Mouse (Mus musculus) layer of hippocampus, postnatal 25 days (tissue): Measurements from ENCODE around the gene Zmiz1. TPM values are rescaled to one million over a fixed set of nuclear protein-coding genes. Genes with fewer than 3 reads are reported as not detected.

Experiments
- DNase-seq, 2 experiments: peaks; one replicate each; pipeline ENCODE4 v3.0.0; 2022; ENCODE audit warnings: mixed read lengths in 2 of 2, low spot score in 1 of 2; ENCODE audit errors: extremely low spot score in 1 of 2
- total RNA-seq, 2 experiments: library from RNA; stranded (reverse); gene quantifications; 2 replicates each; pipeline ENCODE4 v1.2.3; 2021

Gene Zmiz1
- total RNA-seq, 2 experiments from 2014 or later = 82.5 to 105 TPM

- DNase-seq = no peak
These were observed 201.7 kb downstream of the Zmiz1 start for GRCm38 (mm10) chr14:25660661-25661060.

- DNase-seq = no peak
These were observed 202.4 kb downstream of the Zmiz1 start for GRCm38 (mm10) chr14:25661185-25661920.

- no peak for DNase-seq
These were observed 204.8 kb downstream of the Zmiz1 start for GRCm38 (mm10) chr14:25663649-25664309.

GRCm38 (mm10) chr14:25664310-25664695 lies 205.3 kb downstream of the Zmiz1 start:
- DNase-seq = no peak

- DNase-seq = peak; percentile 42 to 44
These were observed 206.5 kb downstream of the Zmiz1 start for GRCm38 (mm10) chr14:25665314-25665970.

GRCm38 (mm10) chr14:25666668-25667376 lies 207.8 kb downstream of the Zmiz1 start:
- DNase-seq = no peak

GRCm38 (mm10) chr14:25667587-25667986 lies 208.6 kb downstream of the Zmiz1 start:
- DNase-seq = no peak

GRCm38 (mm10) chr14:25679625-25680024 lies 220.6 kb downstream of the Zmiz1 start:
- no peak for DNase-seq

- no peak for DNase-seq
These were observed 223.0 kb downstream of the Zmiz1 start for GRCm38 (mm10) chr14:25682020-25682419.

- no peak for DNase-seq
These were observed 227.4 kb downstream of the Zmiz1 start for GRCm38 (mm10) chr14:25686216-25686945.

- DNase-seq = no peak
These were observed 228.3 kb downstream of the Zmiz1 start for GRCm38 (mm10) chr14:25686983-25687901.

- no peak for DNase-seq
These were observed 234.4 kb downstream of the Zmiz1 start for GRCm38 (mm10) chr14:25693271-25693887.

GRCm38 (mm10) chr14:25693888-25694568 lies 235.0 kb downstream of the Zmiz1 start, which contains the start of gene Ppif:
Gene Ppif (plus strand): TSS chr14:25694154.
- peak; percentile 98 to 99 for DNase-seq

GRCm38 (mm10) chr14:25694569-25694897 lies 235.5 kb downstream of the Zmiz1 start:
- no peak for DNase-seq

GRCm38 (mm10) chr14:25695059-25695458 lies 236.1 kb downstream of the Zmiz1 start:
- no peak for DNase-seq

GRCm38 (mm10) chr14:25696356-25696755 lies 237.4 kb downstream of the Zmiz1 start:
- DNase-seq = no peak

- no peak for DNase-seq
These were observed 243.0 kb downstream of the Zmiz1 start for GRCm38 (mm10) chr14:25701986-25702385.

GRCm38 (mm10) chr14:25707691-25708181 lies 248.8 kb downstream of the Zmiz1 start:
- peak in 1 of 2 experiments; percentile 60 for DNase-seq
